In genomic region chr14:23112369-23112768, GRCm38 (mm10) we compare ENCODE assay signal across 12 mouse cellular contexts.
"Had no signal": no experiment of that assay in that cellular context is flagged by ENCODE, and none has a peak within 500 bp of the region (broad histone marks: within the 10 kb centered on the region; RNA-seq: fewer than 3 reads in every experiment).

No protein-coding gene starts in this region.

- H3K4me3 ChIP-seq: layer of hippocampus, adult 2 months; limb, embryonic 10.5 days; liver, embryonic 15.5 days; midbrain, embryonic 10.5 days; neural tube, embryonic 12.5 days had no signal

- H3K27me3 ChIP-seq: liver, embryonic 15.5 days; neural tube, embryonic 12.5 days had no signal

- H3K36me3 ChIP-seq: limb, embryonic 10.5 days; liver, embryonic 15.5 days; midbrain, embryonic 10.5 days; neural tube, embryonic 12.5 days had no signal

- DNase-seq: kidney, postnatal 10 days; kidney, postnatal 4 days; lung, adult 2 months; lung, postnatal 36 days; midbrain, embryonic 14.5 days; thymus, adult 2 months; thymus, postnatal 36 days had no signal
